Comparison of ENCODE assay signal across 8 mouse cellular contexts in genomic region chr6:120365051-120365450, GRCm38 (mm10). TPM values are rescaled to one million over a fixed set of nuclear protein-coding genes. Genes with fewer than 3 reads are reported as not detected.
A peak's percentile ranks its signal among the peaks of the same experiment; 100 is the strongest.
DNase-seq lines count a peak whose midpoint lies in the region; ATAC-seq and TF ChIP-seq lines count a peak whose summit lies in the region.

No protein-coding gene starts in this region.

- peak overlapping the region; percentile 98 for H3K4me2 ChIP-seq in forebrain, embryonic 13.5 days
- peak overlapping the region; percentile 75 for H3K4me2 ChIP-seq in limb, embryonic 14.5 days (replicated peaks; ENCODE audit: low read depth, low read length, severe bottlenecking)

- peaks cover 19% of the 10 kb centered on the region for H3K4me1 ChIP-seq in forebrain, embryonic 13.5 days
- H3K4me1 ChIP-seq in limb, embryonic 14.5 days (ENCODE audit: control insufficient read depth, insufficient read depth, low read length) = peaks cover 12% of the 10 kb centered on the region
- H3K4me1 ChIP-seq in olfactory bulb, adult 2 months (ENCODE audit: control insufficient read depth, insufficient read depth, low read length) = peaks cover 2% of the 10 kb centered on the region; the same call in 1 of the 2 replicates

- H3K9me3 ChIP-seq in forebrain, embryonic 13.5 days (replicated peaks) = no peaks in the 10 kb centered on the region
- H3K9me3 ChIP-seq in limb, embryonic 14.5 days (ENCODE audit: control insufficient read depth, low read length) = no peaks in the 10 kb centered on the region

- TF ChIP-seq CTCF in olfactory bulb, adult 2 months (IDR thresholded peaks at IDR 0.05; ENCODE audit: insufficient read depth, low read depth, low read length) = no peak

- 7% methylated on average over 14 of the region's 15 CpGs for WGBS in forebrain, embryonic 13.5 days
- 4% methylated on average over 15 of the region's 15 CpGs for WGBS in limb, embryonic 14.5 days
- 3% methylated on average over 15 of the region's 15 CpGs for WGBS in olfactory bulb, adult 2 months

- H3K9ac ChIP-seq in forebrain, embryonic 13.5 days = peak overlapping the region; percentile 92
- peak overlapping the region; percentile 93 for H3K9ac ChIP-seq in limb, embryonic 14.5 days (ENCODE audit: low read depth, low read length, severe bottlenecking)

- no peak for TF ChIP-seq POLR2A in limb, embryonic 14.5 days (IDR thresholded peaks at IDR 0.05; ENCODE audit: borderline replicate concordance, extremely low read depth, insufficient read depth, insufficient read length)
- no peak for TF ChIP-seq POLR2A in olfactory bulb, adult 2 months (IDR thresholded peaks at IDR 0.05; ENCODE audit: insufficient read depth, low read depth, low read length)

- no peak for ATAC-seq in forebrain, embryonic 13.5 days
- no peak for ATAC-seq in limb, embryonic 14.5 days (ENCODE audit: low FRiP score, low read depth)

- peaks cover 29% of the 10 kb centered on the region for H3K36me3 ChIP-seq in forebrain, embryonic 13.5 days (ENCODE audit: poor library complexity, severe bottlenecking)
- H3K36me3 ChIP-seq in limb, embryonic 14.5 days (ENCODE audit: control insufficient read depth, insufficient read depth, low read length) = peaks cover 28% of the 10 kb centered on the region

- H3K4me3 ChIP-seq in forebrain, embryonic 13.5 days = peak overlapping the region; percentile 100
- H3K4me3 ChIP-seq in limb, embryonic 14.5 days (replicated peaks; ENCODE audit: low read length) = peak overlapping the region; percentile 98
- peak overlapping the region; percentile 61 for H3K4me3 ChIP-seq in olfactory bulb, adult 2 months (ENCODE audit: insufficient read depth, low read depth, low read length)

- no peak overlapping the region for H3K27ac ChIP-seq in forebrain, embryonic 13.5 days
- no peak overlapping the region for H3K27ac ChIP-seq in limb, embryonic 14.5 days (replicated peaks; ENCODE audit: low read depth, low read length)
- H3K27ac ChIP-seq in olfactory bulb, adult 2 months (ENCODE audit: insufficient read depth, low read depth, low read length) = no peak overlapping the region

- H3K27me3 ChIP-seq in forebrain, embryonic 13.5 days = no peaks in the 10 kb centered on the region
- no peaks in the 10 kb centered on the region for H3K27me3 ChIP-seq in limb, embryonic 14.5 days (ENCODE audit: control insufficient read depth, insufficient read depth, low read length)

- peak; percentile 3 for DNase-seq in kidney, adult 18-20 months
- no peak for DNase-seq in kidney, postnatal 14 days
- peak; percentile 20 for DNase-seq in Muller cell, postnatal 12 days (ENCODE audit: inconsistent ontology term)
- DNase-seq in limb, embryonic 14.5 days (ENCODE audit: low spot score) = peak; percentile 4
- DNase-seq in left cerebral cortex, adult 18-20 months (ENCODE audit: low spot score in 2 of 2) = no peak
- no peak for DNase-seq in cerebellum, adult 9-11 months

RNA-seq across cellular contexts. Expression of gene Ccdc77, which starts 0.9 kb away (rescaled TPM):
- 19.2 and 20.3 TPM in 2 replicates for polyA plus RNA-seq in forebrain, embryonic 13.5 days (2015; fragmentation: Nextera tagmentation; extraction: Ambion mirVana)
- polyA plus RNA-seq in limb, embryonic 14.5 days (2012; rRNA removed) = 14.6 and 20.8 TPM in 2 replicates
- polyA plus RNA-seq in limb, embryonic 14.5 days (2014; fragmentation: Nextera tagmentation; extraction: Ambion mirVana) = 17.2 and 23.1 TPM in 2 replicates
- polyA plus RNA-seq in olfactory bulb, adult 2 months (2012; ENCODE audit: insufficient read depth, insufficient read length, low replicate concordance, missing spikeins) = not detected in 2 replicates
- total RNA-seq in left cerebral cortex, adult 18-20 months (2021) = 1 to 10 TPM; 3.7 to 5.6 TPM

RNA-seq across cellular contexts. Expression of gene Kdm5a, which starts 1.1 kb away (rescaled TPM):
- 55.5 and 59.6 TPM in 2 replicates for polyA plus RNA-seq in forebrain, embryonic 13.5 days (2015; fragmentation: Nextera tagmentation; extraction: Ambion mirVana)
- 13.4 and 13.5 TPM in 2 replicates for polyA plus RNA-seq in limb, embryonic 14.5 days (2012; rRNA removed)
- polyA plus RNA-seq in limb, embryonic 14.5 days (2014; fragmentation: Nextera tagmentation; extraction: Ambion mirVana) = 45.4 and 53.5 TPM in 2 replicates
- 69.1 TPM in 1 of 2 replicates, not detected in the other for polyA plus RNA-seq in olfactory bulb, adult 2 months (2012; ENCODE audit: insufficient read depth, insufficient read length, low replicate concordance, missing spikeins)
- 10 to 100 TPM; 41.8 TPM for total RNA-seq in left cerebral cortex, adult 18-20 months (2021)

Comparison
In these comparisons a context has a peak if more than half of its experiments do, and no peak if none do; other contexts are left out.
1. DNase-seq: peak in kidney, adult 18-20 months (single experiment), Muller cell, postnatal 12 days (single experiment) and limb, embryonic 14.5 days (single experiment); none in kidney, postnatal 14 days (single experiment), left cerebral cortex, adult 18-20 months (0 of 2) and cerebellum, adult 9-11 months (single experiment).
2. RNA of gene Ccdc77, which starts 0.9 kb away (polyA plus RNA-seq): 14.6 to 23.1 TPM in limb, embryonic 14.5 days and 19.2 to 20.3 TPM in forebrain, embryonic 13.5 days; not detected in olfactory bulb, adult 2 months; every median in the first group is over 10 times any median in the second.
3. Peak in every context shown above with its lines, with median percentiles within 50 percentile points of each other: H3K4me3 ChIP-seq.